Mouse (Mus musculus) hindbrain, embryonic 14.5 days (tissue): Measurements from ENCODE around the gene Tmem164. TPM values are rescaled to one million over a fixed set of nuclear protein-coding genes. Genes with fewer than 3 reads are reported as not detected.

Experiments used
- ATAC-seq: fragments of 200-750 bp; cut with Nextera tagmentation; 2 replicates; pipeline ENCODE4 v1.8.0; 2017; ENCODE audit warnings: moderate number of reproducible peaks, mild to moderate bottlenecking, moderate TSS enrichment, moderate library complexity; ENCODE audit not compliant: low FRiP score
- DNase-seq: peaks from one replicate; pipeline ENCODE4 v3.0.0-alpha.2; 2015; ENCODE audit warnings: low spot score
- H3K27ac ChIP-seq: fragments of 300-500 bp; sonication (generic); 2 replicates; pipeline ENCODE4 v1.5.1; 2014; ENCODE audit warnings: mild to moderate bottlenecking, moderate library complexity
- H3K27me3 ChIP-seq: fragments of 300-500 bp; sonication (generic); 2 replicates; pipeline ENCODE4 v1.6.1; 2014; ENCODE audit warnings: mild to moderate bottlenecking, low read length, mixed read lengths; ENCODE audit not compliant: control insufficient read depth, insufficient read depth
- H3K36me3 ChIP-seq: fragments of 300-500 bp; sonication (generic); replicated peaks from 2 replicates; pipeline ENCODE4 v1.6.1; 2014; ENCODE audit not compliant: control insufficient read depth, insufficient read depth
- H3K4me1 ChIP-seq: fragments of 300-500 bp; sonication (generic); replicated peaks from 2 replicates; pipeline ENCODE4 v1.6.1; 2014; ENCODE audit warnings: antibody characterized with exemption, low read length, mixed read lengths; ENCODE audit not compliant: control insufficient read depth, insufficient read depth
- H3K4me2 ChIP-seq: fragments of 300-500 bp; sonication (generic); replicated peaks from 2 replicates; pipeline ENCODE4 v1.6.1; 2014; ENCODE audit warnings: mild to moderate bottlenecking, moderate library complexity
- H3K4me3 ChIP-seq: fragments of 300-500 bp; sonication (generic); replicated peaks from 2 replicates; pipeline ENCODE4 v1.5.1; 2014; ENCODE audit warnings: mild to moderate bottlenecking, low read length
- H3K9ac ChIP-seq: fragments of 300-500 bp; sonication (generic); 2 replicates; pipeline ENCODE4 v1.6.1; 2014
- H3K9me3 ChIP-seq: fragments of 300-500 bp; sonication (generic); 2 replicates; pipeline ENCODE4 v1.6.1; 2016; ENCODE audit warnings: low read length; ENCODE audit not compliant: control insufficient read depth
- WGBS: fragments of 180-500 bp; shearing (Covaris S2); extraction: QIAGEN DNeasy Blood & Tissue Kit; methylation state at CpG from one replicate; pipeline ENCODE4 v1.1.7; 2014; 5-methylcytosine and 5-hydroxymethylcytosine counted together
- polyA plus RNA-seq: library from polyadenylated mRNA; unstranded; fragments of >200 nt; fragmentation: Nextera tagmentation; extraction: Ambion mirVana; gene quantifications from 2 replicates; pipeline ENCODE4 v1.2.1, GENCODE M21; 2014

Tmem164 gene
- polyA plus RNA-seq, 1 experiment from 2014 or later: 16.6 TPM

- Histone ChIP-seq H3K9ac (no peak overlapping the region), H3K4me1 (no peaks in the 10 kb centered on the region; the same call in 1 of the 2 replicates), H3K9me3 (no peaks in the 10 kb centered on the region), H3K27ac (no peak overlapping the region), H3K27me3 (peaks cover 13% of the 10 kb centered on the region; the same call in 1 of the 2 replicates), H3K4me3 (no peak overlapping the region), H3K36me3 (no peaks in the 10 kb centered on the region), H3K4me2 (no peak overlapping the region)
- DNase-seq (no peak), ATAC-seq (no peak)
- WGBS: 67% methylated on average over 2 of the region's 2 CpGs
Observed at GRCm38 (mm10) chrX:142726311-142726710, 45.1 kb downstream of the Tmem164 start.

GRCm38 (mm10) chrX:142727847-142728246 lies 46.6 kb downstream of the Tmem164 start:
- Histone ChIP-seq H3K4me1 (no peaks in the 10 kb centered on the region; the same call in 1 of the 2 replicates), H3K4me2 (no peak overlapping the region), H3K9ac (no peak overlapping the region), H3K9me3 (no peaks in the 10 kb centered on the region), H3K27me3 (peaks cover 14% of the 10 kb centered on the region; the same call in 1 of the 2 replicates), H3K36me3 (no peaks in the 10 kb centered on the region), H3K4me3 (no peak overlapping the region), H3K27ac (no peak overlapping the region)
- ATAC-seq (no peak), DNase-seq (no peak)
- WGBS: 52% methylated on average over 6 of the region's 6 CpGs

- no peaks in the 10 kb centered on the region for H3K9me3 ChIP-seq
- no peak overlapping the region for H3K4me3 ChIP-seq
- DNase-seq (no peak), ATAC-seq (no peak)
- H3K4me2 ChIP-seq: no peak overlapping the region
- H3K27me3 ChIP-seq: peaks cover 17% of the 10 kb centered on the region; the same call in 1 of the 2 replicates
- no peaks in the 10 kb centered on the region; the same call in 1 of the 2 replicates for H3K4me1 ChIP-seq
- H3K9ac ChIP-seq: no peak overlapping the region
- no peak overlapping the region for H3K27ac ChIP-seq
- no peaks in the 10 kb centered on the region for H3K36me3 ChIP-seq
- WGBS: 85% methylated on average over 1 of the region's 1 CpGs
Observed at GRCm38 (mm10) chrX:142729040-142729439, 47.8 kb downstream of the Tmem164 start.

- H3K36me3 ChIP-seq: no peaks in the 10 kb centered on the region
- WGBS: 79% methylated on average over 2 of the region's 2 CpGs
- H3K9ac ChIP-seq: no peak overlapping the region
- peaks cover 17% of the 10 kb centered on the region; the same call in 1 of the 2 replicates for H3K27me3 ChIP-seq
- H3K4me2 ChIP-seq: no peak overlapping the region
- H3K4me1 ChIP-seq: no peaks in the 10 kb centered on the region; the same call in 1 of the 2 replicates
- ATAC-seq (no peak), DNase-seq (no peak)
- H3K27ac ChIP-seq: no peak overlapping the region
- no peaks in the 10 kb centered on the region for H3K9me3 ChIP-seq
- H3K4me3 ChIP-seq: no peak overlapping the region
Observed at GRCm38 (mm10) chrX:142729482-142729881, 48.3 kb downstream of the Tmem164 start.

DNA sequence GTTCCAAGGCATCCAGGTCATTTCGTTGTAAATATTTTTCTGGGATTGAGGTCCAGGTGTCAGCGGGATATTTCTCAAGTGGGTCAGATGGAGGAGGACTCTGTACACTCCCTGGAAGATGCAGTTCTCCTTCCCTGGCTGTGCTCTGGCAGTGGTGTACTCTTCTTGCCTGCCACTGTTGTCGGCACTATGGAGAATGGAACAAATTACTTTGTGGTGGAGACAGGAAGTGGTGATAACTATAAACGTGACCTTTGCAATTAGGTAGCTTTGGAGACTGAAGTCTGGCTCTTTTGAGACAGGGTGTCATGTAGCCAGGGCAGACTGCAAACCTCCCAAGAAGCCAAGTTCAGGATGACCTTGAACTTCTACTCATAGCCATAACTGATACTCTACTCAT lies 55.9 kb downstream of the Tmem164 start:
- H3K4me2 ChIP-seq: no peak overlapping the region
- no peaks in the 10 kb centered on the region for H3K4me1 ChIP-seq
- H3K9me3 ChIP-seq: no peaks in the 10 kb centered on the region
- 86% methylated on average over 4 of the region's 4 CpGs for WGBS
- no peak for DNase-seq
- H3K27ac ChIP-seq: no peak overlapping the region
- no peak overlapping the region for H3K9ac ChIP-seq
- no peaks in the 10 kb centered on the region for H3K36me3 ChIP-seq
- ATAC-seq: no peak
- no peak overlapping the region for H3K4me3 ChIP-seq
- H3K27me3 ChIP-seq: 0 out of 2 replicates have a peak, but pooled peaks cover 8% of the 10 kb centered on the region

DNA sequence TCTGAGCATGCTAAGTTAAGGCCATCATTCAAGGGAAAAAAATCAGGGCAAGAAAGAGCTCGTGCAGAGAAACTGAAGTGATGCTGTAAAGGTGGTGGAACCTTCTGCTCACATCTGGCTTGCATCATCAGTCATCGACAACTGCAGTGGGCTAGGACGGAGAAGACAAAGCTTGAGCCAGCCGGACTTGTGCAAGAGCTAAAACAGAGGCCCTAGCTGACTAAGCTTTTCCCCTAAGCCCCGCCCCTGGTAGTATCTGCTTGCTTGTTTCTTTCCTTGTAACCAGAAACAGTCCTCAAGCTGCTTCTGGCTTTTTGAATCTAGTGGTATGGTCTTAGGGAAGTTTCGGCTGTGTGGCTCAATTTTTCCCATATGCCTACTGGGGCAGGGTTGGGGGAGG lies 56.5 kb downstream of the Tmem164 start:
- H3K4me2 ChIP-seq: no peak overlapping the region
- ATAC-seq: no peak
- WGBS: 84% methylated on average over 6 of the region's 6 CpGs
- no peak overlapping the region for H3K9ac ChIP-seq
- H3K4me1 ChIP-seq: no peaks in the 10 kb centered on the region
- no peaks in the 10 kb centered on the region for H3K36me3 ChIP-seq
- no peaks in the 10 kb centered on the region for H3K9me3 ChIP-seq
- no peak overlapping the region for H3K27ac ChIP-seq
- H3K27me3 ChIP-seq: 0 out of 2 replicates have a peak, but pooled peaks cover 3% of the 10 kb centered on the region
- no peak for DNase-seq
- no peak overlapping the region for H3K4me3 ChIP-seq

- ATAC-seq (no peak), DNase-seq (no peak)
- Histone ChIP-seq H3K27ac (no peak overlapping the region), H3K4me3 (no peak overlapping the region), H3K27me3 (no peaks in the 10 kb centered on the region; the same call in 1 of the 2 replicates), H3K9ac (no peak overlapping the region), H3K9me3 (no peaks in the 10 kb centered on the region), H3K4me2 (no peak overlapping the region), H3K36me3 (no peaks in the 10 kb centered on the region), H3K4me1 (no peaks in the 10 kb centered on the region)
Observed at GRCm38 (mm10) chrX:142747428-142747827, 66.2 kb downstream of the Tmem164 start.

GRCm38 (mm10) chrX:142748574-142748973 lies 67.4 kb downstream of the Tmem164 start:
- ATAC-seq: no peak
- Histone ChIP-seq H3K4me2 (no peak overlapping the region), H3K27me3 (no peaks in the 10 kb centered on the region; the same call in 1 of the 2 replicates), H3K27ac (no peak overlapping the region), H3K9me3 (no peaks in the 10 kb centered on the region), H3K4me1 (no peaks in the 10 kb centered on the region), H3K36me3 (no peaks in the 10 kb centered on the region), H3K4me3 (no peak overlapping the region), H3K9ac (no peak overlapping the region)
- 83% methylated on average over 3 of the region's 3 CpGs for WGBS
- DNase-seq: no peak

DNA sequence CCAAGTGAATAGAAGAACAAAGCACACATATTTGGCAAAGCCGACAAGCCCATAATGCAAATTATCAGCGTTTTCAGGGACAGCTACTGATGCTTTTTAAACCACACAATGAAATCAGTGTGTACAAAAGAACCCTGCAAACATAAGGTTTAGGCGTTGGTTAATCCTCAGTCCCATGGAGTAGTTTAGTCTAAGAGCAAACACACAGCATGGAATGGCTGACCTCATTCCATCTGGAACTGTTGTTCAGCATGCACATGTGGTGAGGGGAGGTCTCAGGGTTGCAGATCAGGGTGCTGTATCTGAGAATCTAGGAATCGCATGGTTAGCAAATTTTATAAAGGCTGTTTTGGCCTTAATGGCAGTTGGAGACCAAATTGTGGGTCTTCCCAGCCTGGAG lies 69.6 kb downstream of the Tmem164 start:
- ATAC-seq (no peak), DNase-seq (no peak)
- Histone ChIP-seq H3K4me1 (no peaks in the 10 kb centered on the region), H3K27ac (no peak overlapping the region), H3K27me3 (no peaks in the 10 kb centered on the region; the same call in 1 of the 2 replicates), H3K9ac (no peak overlapping the region), H3K4me3 (no peak overlapping the region), H3K36me3 (no peaks in the 10 kb centered on the region), H3K4me2 (no peak overlapping the region), H3K9me3 (no peaks in the 10 kb centered on the region)
- whole genome bisulfite sequencing: 62% methylated on average over 4 of the region's 4 CpGs

DNA sequence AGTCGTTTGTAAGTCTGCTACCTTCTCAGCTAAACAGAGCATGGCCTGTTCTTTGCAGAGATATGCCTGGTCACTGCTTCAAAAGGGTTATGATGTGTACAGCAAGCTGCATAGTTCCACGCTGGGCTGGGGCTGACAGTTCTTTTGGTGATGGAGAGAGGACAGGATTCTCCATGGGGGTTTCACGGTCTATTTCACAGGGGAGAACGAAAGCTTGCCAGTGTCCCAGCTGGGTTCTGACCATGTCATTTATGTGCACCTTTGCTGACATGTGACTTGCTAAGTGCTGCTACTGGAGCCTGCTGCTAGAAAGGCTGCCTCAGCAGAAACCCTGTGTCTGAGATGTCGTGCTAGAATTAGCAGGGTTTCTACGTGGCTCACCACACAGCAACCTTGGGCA lies 74.3 kb downstream of the Tmem164 start:
- H3K4me1 ChIP-seq: no peaks in the 10 kb centered on the region
- DNase-seq: no peak
- no peaks in the 10 kb centered on the region for H3K9me3 ChIP-seq
- H3K4me2 ChIP-seq: no peak overlapping the region
- no peak overlapping the region for H3K4me3 ChIP-seq
- H3K36me3 ChIP-seq: no peaks in the 10 kb centered on the region
- ATAC-seq: no peak
- no peak overlapping the region for H3K27ac ChIP-seq
- 66% methylated on average over 6 of the region's 6 CpGs for WGBS
- no peak overlapping the region for H3K9ac ChIP-seq
- peaks cover 4% of the 10 kb centered on the region; the same call in 1 of the 2 replicates for H3K27me3 ChIP-seq
